Mouse (Mus musculus): ENCODE measurements around the gene Nol6.
A peak's percentile ranks its signal among the peaks of the same experiment; 100 is the strongest.

Nol6 gene

GRCm38 (mm10) chr4:41118706-41119292, 5.5 kb downstream of the Nol6 start:
- peak; percentile 83 for DNase-seq (ENCODE audit: low spot score)

DNA sequence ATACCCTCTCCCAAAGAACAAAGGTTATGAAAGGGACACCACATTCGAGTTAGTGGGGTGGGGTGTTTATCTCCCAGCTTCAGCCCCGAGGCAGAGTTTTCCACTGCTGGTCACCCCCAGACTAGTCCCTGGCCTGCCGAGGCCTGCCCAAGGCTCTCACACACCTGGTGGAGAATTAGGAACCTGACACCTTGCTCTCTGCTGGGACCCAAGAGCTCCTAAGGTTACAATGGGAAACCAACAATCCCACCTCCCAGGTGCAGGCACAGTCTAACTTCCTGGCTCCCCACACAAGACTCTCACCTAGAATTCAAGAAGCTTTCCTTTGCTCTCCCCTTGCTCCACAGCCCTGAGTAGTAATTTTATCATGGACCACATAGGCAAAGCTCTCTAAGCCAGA, 7.4 kb downstream of the Nol6 start:
- DNase-seq (ENCODE audit: low spot score): no peak

GRCm38 (mm10) chr4:41115793-41116192, 8.5 kb downstream of the Nol6 start:
- no peak for DNase-seq (ENCODE audit: low spot score)

DNA sequence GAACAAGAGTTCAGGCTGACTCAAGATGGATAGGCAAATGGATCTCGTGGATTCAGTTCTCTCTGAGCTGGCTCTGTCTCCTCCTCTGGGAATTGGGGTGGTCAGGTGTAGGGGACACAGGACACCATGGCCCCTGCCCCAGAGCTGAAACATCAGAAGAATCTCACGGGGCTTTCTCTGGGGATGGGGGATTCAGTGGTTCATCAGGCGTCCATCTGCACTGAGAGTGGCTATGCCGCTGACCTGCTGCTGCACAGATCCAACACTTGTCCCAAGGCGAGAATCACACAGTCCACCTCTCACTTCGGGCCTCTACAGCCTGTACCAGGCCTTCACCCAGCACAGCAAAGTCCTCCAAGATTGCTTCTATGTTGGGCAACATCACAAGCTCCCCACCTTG, 9.2 kb downstream of the Nol6 start:
- DNase-seq (ENCODE audit: low spot score): no peak

DNA sequence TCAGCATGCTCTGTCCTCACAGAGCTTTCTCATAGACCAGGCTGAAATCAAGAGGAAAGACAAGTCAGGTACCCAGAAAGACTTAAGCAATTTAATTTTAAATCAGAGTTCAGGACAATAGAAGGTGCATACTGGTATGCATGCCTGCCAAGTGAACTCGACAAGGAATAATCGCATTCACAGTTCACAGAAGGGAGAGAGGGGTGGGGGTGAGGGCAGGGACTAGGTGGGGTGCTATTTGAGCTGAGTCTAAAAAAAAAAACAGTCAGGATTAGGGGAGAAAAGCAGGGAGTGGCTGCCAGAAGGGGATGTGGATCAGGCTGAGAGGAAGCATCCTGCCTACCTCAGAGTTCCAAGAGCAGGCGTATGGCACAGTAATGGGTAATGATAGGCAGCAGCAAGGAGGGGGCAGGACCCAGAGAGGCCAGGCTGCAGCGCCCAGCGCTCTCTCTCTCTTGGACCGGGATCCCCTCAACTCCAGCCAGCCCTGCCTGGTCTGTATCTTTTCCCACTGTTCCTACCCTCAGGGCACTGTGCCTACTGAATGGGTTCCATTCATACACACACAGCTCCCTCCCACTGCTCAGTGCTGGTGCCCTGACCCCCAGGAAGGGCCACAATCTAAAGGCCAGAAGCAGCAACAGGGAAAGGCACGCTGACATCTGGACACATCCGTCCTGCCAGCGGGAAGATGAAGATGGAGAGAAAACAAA, 9.7 kb downstream of the Nol6 start:
- DNase-seq (ENCODE audit: low spot score): no peak

- DNase-seq (ENCODE audit: low spot score): no peak
These were observed 15.4 kb downstream of the Nol6 start for GRCm38 (mm10) chr4:41108717-41109425.

- DNase-seq (ENCODE audit: low spot score): peak; percentile 25
These were observed 16.8 kb downstream of the Nol6 start for GRCm38 (mm10) chr4:41107440-41107839.

- no peak for DNase-seq (ENCODE audit: low spot score)
These were observed 21.4 kb downstream of the Nol6 start for GRCm38 (mm10) chr4:41102901-41103300.

GRCm38 (mm10) chr4:41100986-41101385, 23.3 kb downstream of the Nol6 start:
- DNase-seq (ENCODE audit: low spot score): no peak

DNA sequence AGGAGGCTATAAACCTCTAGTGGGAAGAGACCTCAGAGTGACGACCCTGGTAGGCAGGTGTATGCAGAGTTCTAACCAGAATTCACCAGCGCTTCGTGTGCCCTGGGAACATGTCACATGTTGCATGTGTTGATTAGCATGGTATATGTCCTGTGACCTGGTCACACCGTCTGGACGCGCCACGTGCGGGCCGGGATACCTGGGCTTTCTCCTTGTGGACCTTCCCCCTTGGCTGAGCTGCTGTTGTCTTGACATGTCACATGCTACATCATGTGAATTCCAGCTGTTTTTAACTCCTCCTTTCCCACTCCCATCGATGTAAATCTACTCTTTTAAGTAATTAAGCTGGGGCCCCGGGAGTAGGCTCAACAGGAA, 25.7 kb downstream of the Nol6 start:
- DNase-seq (ENCODE audit: low spot score): peak; percentile 32

DNA sequence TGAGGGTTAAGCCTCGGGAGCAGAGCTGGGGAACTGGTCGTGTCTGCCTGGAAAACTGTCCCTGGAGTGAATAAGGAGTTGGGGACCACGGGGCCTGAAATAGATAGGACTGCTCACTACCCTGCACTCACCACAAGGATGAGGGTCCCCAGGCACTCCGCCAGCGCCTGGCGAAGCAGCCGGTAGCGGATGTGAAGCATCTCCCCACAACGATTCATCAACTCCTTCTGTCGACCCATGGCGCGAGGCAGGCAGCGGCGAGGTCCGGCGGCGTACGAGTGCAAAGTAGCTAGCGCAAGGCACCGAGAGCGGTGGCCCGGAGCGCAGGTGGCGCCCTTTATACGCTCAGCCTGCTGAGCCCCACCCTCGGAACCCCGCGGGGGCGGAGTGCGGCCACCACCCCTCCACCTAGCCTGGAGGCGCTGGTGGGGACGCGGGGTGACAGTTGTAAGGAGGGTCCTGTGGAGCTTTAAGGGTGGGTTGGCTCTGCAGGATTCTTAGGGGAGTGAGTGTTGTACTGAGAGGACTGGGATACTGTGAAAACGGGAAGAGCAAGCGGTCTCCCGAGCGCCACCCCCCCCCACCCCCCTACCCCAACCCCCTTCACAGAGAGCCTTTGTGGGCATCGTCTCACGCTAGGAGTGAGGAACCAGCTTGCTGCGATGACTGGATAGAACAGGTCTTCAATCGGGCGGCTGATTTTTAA, 26.2 kb downstream of the Nol6 start, which contains the start of gene Aqp3:
Gene Aqp3 (minus strand): TSS at position 313 of the 706 bp plus-strand sequence.
- DNase-seq (ENCODE audit: low spot score): peak; percentile 58

- DNase-seq (ENCODE audit: low spot score): no peak
These were observed 26.9 kb downstream of the Nol6 start for GRCm38 (mm10) chr4:41097381-41097780.

DNA sequence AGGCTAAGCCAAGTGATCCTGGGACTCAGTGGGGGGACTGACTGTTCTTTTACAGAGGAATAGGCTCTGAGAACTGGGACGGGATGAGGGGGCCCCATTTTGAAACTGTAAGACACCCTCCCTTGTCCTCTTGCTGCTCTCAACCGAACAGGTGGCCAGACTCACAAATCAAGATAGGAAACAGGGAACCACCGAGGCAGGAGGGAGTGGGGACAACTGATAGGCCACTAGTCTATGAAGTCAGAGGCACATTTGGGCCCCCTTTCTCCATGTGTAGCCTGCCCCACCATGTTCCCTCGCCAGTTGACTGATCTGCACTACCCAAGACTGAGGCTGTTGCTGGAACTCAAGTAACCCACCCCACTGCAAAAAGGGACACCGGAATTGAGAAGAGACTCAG, 27.5 kb downstream of the Nol6 start:
- DNase-seq (ENCODE audit: low spot score): no peak

DNA sequence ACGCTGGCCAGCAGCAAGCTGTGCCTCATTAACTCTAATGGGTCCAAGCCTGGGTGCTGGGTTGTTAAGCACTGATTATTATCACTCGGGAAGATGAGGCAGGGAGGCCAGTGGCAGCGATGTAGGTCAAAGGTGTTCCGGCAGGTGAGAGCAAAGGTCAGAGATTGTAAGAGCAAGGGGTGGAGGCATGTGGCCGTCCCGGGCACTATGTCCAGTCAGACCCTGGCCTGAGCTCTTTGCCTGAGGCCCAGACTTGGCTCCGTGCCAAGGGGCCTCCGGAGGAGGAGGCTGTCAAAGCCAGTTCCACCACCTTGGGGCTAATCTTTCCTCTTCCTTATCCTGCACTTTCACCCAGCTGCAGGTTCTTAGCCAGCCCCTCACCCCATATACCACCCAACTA, 28.1 kb downstream of the Nol6 start:
- peak; percentile 17 for DNase-seq (ENCODE audit: low spot score)

GRCm38 (mm10) chr4:41094361-41094760, 29.9 kb downstream of the Nol6 start:
- DNase-seq (ENCODE audit: low spot score): no peak

GRCm38 (mm10) chr4:41092958-41093357, 31.3 kb downstream of the Nol6 start:
- DNase-seq (ENCODE audit: low spot score): no peak

DNA sequence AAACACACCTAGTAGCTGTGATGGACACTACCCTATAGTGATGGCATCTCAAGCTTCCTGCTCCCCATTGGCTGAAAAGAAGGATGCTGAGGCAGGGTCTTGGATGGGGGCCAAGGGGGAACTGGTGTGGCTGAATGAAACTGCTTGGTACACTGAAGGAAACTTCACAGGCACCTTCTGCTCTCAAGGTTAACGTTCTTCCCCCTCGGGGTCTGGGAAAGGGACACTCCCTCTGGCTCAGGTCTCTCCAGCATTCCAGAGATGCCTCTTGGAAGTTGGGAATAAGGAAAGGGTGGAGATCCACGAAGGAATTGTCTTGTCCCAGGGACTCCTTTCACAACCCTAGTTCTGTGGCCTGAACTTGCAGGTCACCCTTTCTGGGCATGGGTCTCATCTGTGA, 32.9 kb downstream of the Nol6 start:
- no peak for DNase-seq (ENCODE audit: low spot score)

GRCm38 (mm10) chr4:41089705-41090104, 34.5 kb downstream of the Nol6 start:
- DNase-seq (ENCODE audit: low spot score): no peak

DNA sequence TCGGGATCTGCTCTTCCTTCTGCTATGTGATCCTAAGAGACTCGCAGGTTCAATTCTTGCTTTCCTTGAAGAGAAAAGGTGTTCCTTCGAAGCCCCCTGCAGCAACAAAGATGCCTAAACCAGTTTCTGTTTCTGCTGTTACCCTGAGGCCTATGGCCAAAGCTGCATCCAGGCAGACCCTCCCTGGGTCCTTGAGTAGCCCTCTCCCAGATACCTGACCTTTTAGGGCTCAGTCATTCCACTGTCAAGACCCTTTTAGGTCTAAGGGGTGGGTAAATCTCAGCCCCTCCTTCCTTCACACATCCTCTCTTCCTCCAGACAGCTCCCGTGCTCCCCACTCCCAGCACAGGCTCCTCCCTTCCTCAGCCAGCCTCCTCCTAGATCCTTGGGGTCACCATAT, 35.1 kb downstream of the Nol6 start:
- DNase-seq (ENCODE audit: low spot score): no peak

- DNase-seq (ENCODE audit: low spot score): no peak
These were observed 36.6 kb downstream of the Nol6 start for GRCm38 (mm10) chr4:41087459-41088298.

DNA sequence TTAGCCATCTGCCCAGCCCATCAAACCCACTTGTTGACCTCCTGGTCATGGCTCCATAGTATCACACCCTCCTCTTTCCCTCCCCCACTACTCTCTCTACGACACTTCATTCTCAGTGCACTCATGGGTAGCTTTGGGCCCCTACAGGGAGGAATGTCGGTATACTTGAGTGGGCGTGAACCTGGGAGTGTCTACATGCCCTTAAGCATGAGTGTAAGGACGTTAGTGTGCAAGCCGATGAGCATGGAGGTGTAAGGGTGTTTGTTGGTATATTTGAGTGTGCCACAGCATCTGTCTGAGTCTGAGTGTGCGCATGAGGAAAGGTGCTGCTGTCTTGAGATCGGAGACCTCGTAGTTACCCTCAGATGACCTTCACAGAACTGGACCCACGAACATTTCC, 37.3 kb downstream of the Nol6 start:
- DNase-seq (ENCODE audit: low spot score): no peak

- no peak for DNase-seq (ENCODE audit: low spot score)
These were observed 39.4 kb downstream of the Nol6 start for GRCm38 (mm10) chr4:41084819-41085218.

All from retina, embryonic 14.5 days (tissue).